Mouse (Mus musculus) kidney, embryonic 14.5 days (tissue): ENCODE measurements around the gene Nsmce4a. TPM values are rescaled to one million over a fixed set of nuclear protein-coding genes. Genes with fewer than 3 reads are reported as not detected.
"Not testable (repeated sequence)": the region's sequence is repeated elsewhere in the genome, so short reads cannot be mapped to it uniquely, and the experiment has no call there.

Experiments
- ATAC-seq: fragments of 200-750 bp; cut with Nextera tagmentation; 2 replicates; pipeline ENCODE4 v1.8.0; 2017; ENCODE audit warnings: moderate number of reproducible peaks, mild to moderate bottlenecking, moderate TSS enrichment, moderate library complexity; ENCODE audit not compliant: low FRiP score, low TSS enrichment
- H3K27ac ChIP-seq: fragments of 300-500 bp; sonication (generic); 2 replicates; pipeline ENCODE4 v1.5.1; 2014; ENCODE audit warnings: low read depth, mild to moderate bottlenecking, low read length, moderate library complexity, mixed read lengths
- H3K27me3 ChIP-seq: fragments of 300-500 bp; sonication (generic); 2 replicates; pipeline ENCODE4 v1.6.1; 2014; ENCODE audit warnings: mild to moderate bottlenecking, low read length; ENCODE audit not compliant: control insufficient read depth, insufficient read depth
- H3K36me3 ChIP-seq: fragments of 300-500 bp; sonication (generic); 2 replicates; pipeline ENCODE4 v1.6.1; 2014; ENCODE audit warnings: low read length, mixed read lengths; ENCODE audit not compliant: control insufficient read depth, insufficient read depth
- H3K4me1 ChIP-seq: fragments of 300-500 bp; sonication (generic); 2 replicates; pipeline ENCODE4 v1.6.1; 2014; ENCODE audit warnings: low read length, mixed read lengths; ENCODE audit not compliant: control insufficient read depth, insufficient read depth
- H3K4me2 ChIP-seq: fragments of 300-500 bp; sonication (generic); replicated peaks from 2 replicates; pipeline ENCODE4 v1.6.1; 2014; ENCODE audit warnings: low read depth, mild to moderate bottlenecking, low read length
- H3K4me3 ChIP-seq: fragments of 300-500 bp; sonication (generic); 2 replicates; pipeline ENCODE4 v1.5.1; 2014; ENCODE audit warnings: mild to moderate bottlenecking, low read length
- H3K9ac ChIP-seq: fragments of 300-500 bp; sonication (generic); 2 replicates; pipeline ENCODE4 v1.6.1; 2014; ENCODE audit warnings: low read depth, mild to moderate bottlenecking, low read length, moderate library complexity
- H3K9me3 ChIP-seq: fragments of 300-500 bp; sonication (generic); 2 replicates; pipeline ENCODE4 v1.6.1; 2016; ENCODE audit warnings: low read length; ENCODE audit not compliant: control insufficient read depth
- WGBS: fragments of 180-500 bp; shearing (Covaris S2); extraction: QIAGEN DNeasy Blood & Tissue Kit; methylation state at CpG from one replicate; pipeline ENCODE4 v1.1.7; 2014; 5-methylcytosine and 5-hydroxymethylcytosine counted together
- polyA plus RNA-seq: library from polyadenylated mRNA; unstranded; fragments of >200 nt; fragmentation: Nextera tagmentation; extraction: Ambion mirVana; gene quantifications from 2 replicates; pipeline ENCODE4 v1.2.1, GENCODE M21; 2014

The Nsmce4a gene
- polyA plus RNA-seq, 1 experiment from 2014 or later: 228 TPM

DNA sequence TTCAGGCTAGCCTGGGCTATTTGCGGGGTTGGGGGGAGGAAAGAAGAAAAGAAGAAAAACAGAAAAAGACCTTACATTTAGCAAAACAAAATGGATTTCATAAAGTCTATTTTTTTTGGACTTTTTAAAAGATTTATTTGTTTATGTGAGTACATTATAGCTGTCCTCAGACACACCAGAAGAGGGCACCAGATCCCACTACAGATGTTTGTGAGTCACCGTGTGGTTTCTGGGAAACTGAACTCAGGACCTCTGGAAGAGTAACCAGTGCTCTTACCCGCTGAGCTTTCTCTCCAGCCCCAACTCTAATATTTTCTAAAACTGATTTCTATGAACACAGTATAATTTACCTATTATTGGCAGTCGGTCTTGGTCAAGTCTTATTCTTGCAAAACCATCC lies 37.7 kb downstream of the Nsmce4a start:
- ATAC-seq: no peak
- H3K27ac ChIP-seq: no peak overlapping the region
- H3K9me3 ChIP-seq: no peaks in the 10 kb centered on the region
- no peak overlapping the region for H3K4me2 ChIP-seq
- H3K4me3 ChIP-seq: no peak overlapping the region
- WGBS: 91% methylated on average over 4 of the region's 4 CpGs
- H3K4me1 ChIP-seq: no peaks in the 10 kb centered on the region
- no peaks in the 10 kb centered on the region for H3K27me3 ChIP-seq
- peaks cover 86% of the 10 kb centered on the region for H3K36me3 ChIP-seq
- no peak overlapping the region for H3K9ac ChIP-seq

DNA sequence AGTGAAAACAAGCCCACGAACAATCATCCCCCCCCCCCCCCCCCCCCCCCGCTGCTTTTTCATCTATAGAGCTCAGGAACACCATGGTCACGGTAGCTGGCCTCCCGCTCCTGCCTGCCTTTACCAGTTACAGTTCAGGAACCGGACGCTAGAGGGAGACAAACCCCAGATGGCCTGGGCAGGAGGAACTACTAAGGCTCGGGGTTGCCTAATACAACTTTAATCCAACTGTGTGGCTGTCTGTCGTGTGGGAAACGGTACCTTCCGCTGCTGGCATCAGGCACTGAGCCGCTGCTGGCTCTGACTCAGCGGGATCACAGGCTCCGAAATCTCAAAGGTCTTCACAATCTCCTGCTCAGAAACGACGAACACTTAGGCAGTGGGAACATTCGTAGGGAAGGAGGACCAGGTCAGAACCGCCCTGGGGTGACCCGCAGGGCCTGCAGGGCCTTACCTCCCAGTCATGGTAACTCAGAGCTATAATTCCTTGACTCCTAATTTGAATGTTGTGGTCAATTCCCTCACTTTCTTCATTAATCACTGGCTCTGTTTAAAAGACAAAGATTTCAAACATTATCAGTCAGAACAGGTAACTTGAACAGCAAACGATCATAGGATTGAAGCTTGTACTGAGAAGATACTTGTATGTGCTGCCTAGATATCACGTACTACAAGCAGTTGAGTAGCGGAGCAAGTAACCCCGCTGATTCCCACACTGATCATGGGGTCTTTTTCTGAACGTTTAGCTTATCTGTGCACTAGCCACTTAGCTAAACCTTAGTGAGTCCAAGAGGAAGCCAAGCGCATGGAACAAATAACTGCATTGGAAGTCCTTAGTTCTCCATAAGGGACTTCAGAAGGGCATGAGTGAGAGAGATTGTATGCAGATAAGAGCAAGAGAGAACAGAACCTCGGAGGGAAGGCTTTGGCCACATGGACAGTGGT lies 39.3 kb downstream of the Nsmce4a start:
- Histone ChIP-seq H3K9ac (no peak overlapping the region), H3K4me3 (no peak overlapping the region), H3K36me3 (peaks cover 77% of the 10 kb centered on the region), H3K27me3 (no peaks in the 10 kb centered on the region), H3K27ac (no peak overlapping the region), H3K4me1 (no peaks in the 10 kb centered on the region), H3K9me3 (no peaks in the 10 kb centered on the region), H3K4me2 (no peak overlapping the region)
- 53% methylated on average over 24 of the region's 25 CpGs for WGBS
- peak; percentile 82 for ATAC-seq

DNA sequence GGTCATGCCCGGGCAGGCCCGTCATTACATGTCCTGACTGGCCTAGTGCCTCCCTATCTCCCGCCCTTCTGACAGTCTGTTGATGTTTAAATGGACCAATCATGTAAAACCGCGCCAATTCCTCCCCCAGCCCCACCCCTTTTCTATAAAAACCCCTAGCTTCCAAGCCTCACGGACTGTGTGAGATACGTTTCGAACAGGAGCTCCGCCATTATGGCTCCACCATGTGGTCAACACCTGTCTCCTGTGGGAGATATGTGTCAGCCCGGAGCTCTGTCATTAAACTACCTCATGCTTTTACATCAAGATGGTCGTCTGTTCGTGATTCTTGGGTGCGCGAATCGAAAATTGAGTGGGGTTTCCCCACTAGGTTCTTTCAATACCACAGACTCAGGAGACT lies 41.8 kb downstream of the Nsmce4a start:
- ATAC-seq, H3K27ac ChIP-seq, H3K27me3 ChIP-seq, H3K9ac ChIP-seq, H3K4me3 ChIP-seq, H3K4me1 ChIP-seq, H3K9me3 ChIP-seq, H3K4me2 ChIP-seq: not testable (repeated sequence)
- H3K36me3 ChIP-seq: peaks cover 52% of the 10 kb centered on the region
- WGBS: 94% methylated on average over 15 of the region's 15 CpGs

DNA sequence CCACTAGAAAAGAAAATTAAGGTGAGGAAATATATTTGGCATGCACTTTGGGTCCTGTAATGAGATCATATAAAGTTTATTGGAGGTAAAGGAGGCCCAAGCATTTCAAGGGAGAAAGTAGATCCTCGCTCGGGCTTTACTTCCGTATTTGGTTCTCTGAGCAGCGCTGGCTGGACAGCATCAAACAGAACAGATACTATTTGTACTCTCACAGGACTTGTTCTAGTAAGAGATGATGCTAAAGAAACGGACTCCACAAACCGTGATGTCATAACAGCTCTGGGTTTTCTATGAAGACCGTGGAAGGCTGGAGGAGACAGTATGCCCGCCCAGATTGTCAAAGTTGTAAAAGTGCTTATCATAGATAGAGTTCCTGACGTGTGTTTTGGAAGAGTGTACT lies 45.6 kb downstream of the Nsmce4a start:
- no peak overlapping the region for H3K4me2 ChIP-seq
- H3K27me3 ChIP-seq: no peaks in the 10 kb centered on the region
- peaks cover 23% of the 10 kb centered on the region for H3K36me3 ChIP-seq
- no peak overlapping the region for H3K27ac ChIP-seq
- H3K4me1 ChIP-seq: no peaks in the 10 kb centered on the region
- H3K4me3 ChIP-seq: no peak overlapping the region
- H3K9me3 ChIP-seq: no peaks in the 10 kb centered on the region
- no peak for ATAC-seq
- 77% methylated on average over 9 of the region's 9 CpGs for WGBS
- H3K9ac ChIP-seq: no peak overlapping the region

DNA sequence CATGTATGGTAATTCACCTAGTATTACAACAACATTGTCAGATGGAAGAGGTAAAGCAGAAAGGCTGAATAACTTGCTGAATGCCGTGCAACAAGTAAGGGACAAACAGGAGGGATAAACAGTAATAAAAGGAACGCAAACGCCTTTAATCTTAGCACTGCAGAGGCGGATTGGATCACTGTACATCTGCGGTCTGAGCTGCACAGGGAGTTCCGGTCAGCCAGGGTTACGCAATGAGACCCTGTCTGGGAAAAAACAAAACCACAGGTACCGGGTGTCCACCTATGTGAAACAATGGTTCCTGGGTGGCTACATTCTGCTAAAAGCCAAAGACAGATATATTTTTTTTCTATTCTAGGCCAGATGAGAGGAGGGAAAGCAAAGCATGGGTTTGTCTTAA lies 49.5 kb downstream of the Nsmce4a start:
- H3K9ac ChIP-seq: no peak overlapping the region
- H3K4me2 ChIP-seq: no peak overlapping the region
- no peaks in the 10 kb centered on the region for H3K27me3 ChIP-seq
- H3K27ac ChIP-seq: no peak overlapping the region
- ATAC-seq: no peak
- no peak overlapping the region for H3K4me3 ChIP-seq
- H3K9me3 ChIP-seq: no peaks in the 10 kb centered on the region
- no peaks in the 10 kb centered on the region; the same call in 1 of the 2 replicates for H3K4me1 ChIP-seq
- H3K36me3 ChIP-seq: no peaks in the 10 kb centered on the region
- 94% methylated on average over 8 of the region's 8 CpGs for WGBS

DNA sequence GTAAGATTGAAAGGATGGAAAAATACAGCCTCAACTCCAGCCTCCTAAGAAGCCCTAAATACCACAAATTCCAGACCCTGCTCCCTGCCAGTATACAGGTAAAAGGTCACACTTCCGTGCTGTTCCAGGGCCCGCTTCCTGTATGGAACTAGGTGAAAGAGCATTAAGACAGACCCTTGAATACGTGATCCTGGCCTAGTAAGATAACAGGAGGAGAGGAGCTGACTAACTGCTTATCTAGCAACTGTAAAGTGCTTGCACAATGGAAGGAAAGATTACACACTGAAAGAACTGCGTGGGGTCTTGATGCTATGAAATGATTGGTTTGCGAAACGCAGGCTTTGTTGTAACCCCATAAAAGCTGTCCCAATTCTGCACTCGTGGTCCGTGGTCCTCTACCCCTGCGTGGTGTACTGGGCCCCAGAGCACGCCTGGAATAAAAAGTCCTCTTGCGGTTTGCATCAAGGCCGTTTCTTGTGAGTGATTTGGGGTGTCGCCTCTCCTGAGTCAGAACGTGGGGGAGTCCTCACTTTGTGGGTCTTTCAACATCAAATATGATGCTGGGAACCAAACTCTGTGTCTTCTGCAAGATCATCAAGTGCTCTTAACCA lies 52.0 kb downstream of the Nsmce4a start:
- H3K4me3 ChIP-seq: no peak overlapping the region
- no peak overlapping the region for H3K9ac ChIP-seq
- H3K4me2 ChIP-seq: no peak overlapping the region

DNA sequence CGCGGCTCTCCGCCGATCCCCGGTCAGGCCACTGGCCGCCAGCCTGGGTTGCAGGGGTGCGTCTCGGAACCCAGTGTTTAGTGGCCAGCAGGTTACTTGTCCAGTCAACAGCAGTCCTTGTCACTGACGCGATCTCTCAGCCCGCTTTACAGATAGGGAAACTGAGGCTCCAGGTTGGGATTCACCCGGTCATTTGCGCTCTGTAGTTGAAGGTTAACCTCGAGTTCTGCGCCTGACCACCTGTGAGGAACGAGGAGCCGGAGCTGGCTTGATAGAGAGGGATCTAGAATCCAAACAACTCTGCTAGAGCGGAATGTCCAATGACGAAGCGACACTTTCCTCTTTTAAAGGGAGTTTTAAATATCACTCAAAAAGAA lies 52.9 kb downstream of the Nsmce4a start, which contains the start of gene Ate1:
TSS of gene Ate1 (minus strand) at position 321 of the 377 bp plus-strand sequence.
- 19% methylated on average over 20 of the region's 20 CpGs for WGBS
- Histone ChIP-seq H3K27me3 (no peaks in the 10 kb centered on the region), H3K36me3 (0 out of 2 replicates have a peak, but pooled peaks cover 2% of the 10 kb centered on the region), H3K9ac (peak within 1 kb of the TSS; percentile 91), H3K4me2 (peak within 1 kb of the TSS; percentile 83), H3K27ac (peak within 1 kb of the TSS; percentile 98), H3K4me1 (peaks cover 3% of the 10 kb centered on the region; the same call in 1 of the 2 replicates), H3K4me3 (peak within 1 kb of the TSS; percentile 89), H3K9me3 (no peaks in the 10 kb centered on the region)
- no peak for ATAC-seq

More for the DNA sequence above, 52.0 kb downstream of the Nsmce4a start:
- ATAC-seq: no peak
- Histone ChIP-seq H3K27ac (no peak overlapping the region), H3K9me3 (no peaks in the 10 kb centered on the region), H3K4me1 (peaks cover 3% of the 10 kb centered on the region; the same call in 1 of the 2 replicates), H3K27me3 (no peaks in the 10 kb centered on the region), H3K36me3 (no peaks in the 10 kb centered on the region)
- WGBS: 84% methylated on average over 14 of the region's 14 CpGs

DNA sequence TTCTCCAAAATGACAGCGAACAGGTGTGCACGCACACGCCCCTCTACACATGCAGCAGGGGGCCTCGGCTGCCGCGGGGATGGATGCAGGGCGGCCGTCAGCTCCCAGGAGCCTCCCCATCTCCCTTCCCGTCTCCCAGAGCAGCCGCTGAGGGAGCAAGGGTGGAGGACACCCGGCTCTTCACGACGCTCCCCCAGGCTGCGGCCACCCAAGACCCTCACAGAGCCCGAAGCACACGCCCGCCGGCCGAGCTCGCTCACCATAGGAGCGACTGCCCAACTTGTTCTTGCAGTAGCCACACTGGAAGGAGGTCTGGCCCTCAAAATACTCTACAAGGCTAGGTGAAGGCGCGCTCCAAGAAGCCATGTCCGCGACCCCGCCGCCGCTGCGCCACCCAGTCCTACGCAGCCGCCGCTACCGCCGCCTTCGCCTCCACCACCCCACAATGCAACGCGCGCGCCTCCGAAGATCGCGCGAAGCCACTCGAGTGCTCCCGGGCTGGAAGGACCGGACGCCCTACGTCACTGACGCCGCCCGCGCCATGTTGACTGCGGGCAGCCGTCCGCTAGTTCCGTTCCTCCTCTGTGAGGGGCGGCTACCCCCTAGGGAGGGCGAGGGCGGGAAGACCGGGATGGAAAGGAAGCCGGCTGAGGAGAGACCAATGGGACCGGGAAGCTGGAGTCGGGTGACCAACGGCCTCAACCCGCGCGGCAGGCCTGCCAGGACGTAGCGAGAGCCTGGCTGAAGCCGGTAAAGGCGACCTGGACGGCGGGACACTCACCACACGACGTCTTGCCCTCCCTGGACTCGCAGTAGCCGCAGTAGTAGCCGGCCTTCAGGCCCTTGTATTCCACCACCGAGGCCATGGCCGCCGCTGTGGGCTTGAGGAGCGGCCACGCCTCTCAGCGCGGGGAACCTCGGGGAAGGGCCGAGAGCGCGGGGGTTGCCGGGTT lies 53.5 kb downstream of the Nsmce4a start:
- Histone ChIP-seq H3K27ac (peak overlapping the region; percentile 98), H3K9ac (peak overlapping the region; percentile 91), H3K27me3 (no peaks in the 10 kb centered on the region), H3K4me2 (peak overlapping the region; percentile 83), H3K36me3 (0 out of 2 replicates have a peak, but pooled peaks cover 2% of the 10 kb centered on the region), H3K4me1 (peaks cover 3% of the 10 kb centered on the region; the same call in 1 of the 2 replicates), H3K4me3 (peak overlapping the region; percentile 89), H3K9me3 (no peaks in the 10 kb centered on the region)
- peak; percentile 98 for ATAC-seq
- WGBS: under 1% methylated on average over 88 of the region's 90 CpGs
